Mouse (Mus musculus): ENCODE data around the gene Amigo3. TPM values are rescaled to one million over a fixed set of nuclear protein-coding genes. Genes with fewer than 3 reads are reported as not detected.
A peak's percentile ranks its signal among the peaks of the same experiment; 100 is the strongest.

Amigo3 gene
- total and polyA plus RNA-seq, 2 experiments from 2014 or later, result 1.4 to 2.5 TPM

- TF ChIP-seq CTCF (IDR thresholded peaks at IDR 0.05), result peak; percentile 42
- no peak for ATAC-seq (ENCODE audit: low FRiP score)
Measured at GRCm38 (mm10) chr9:108044751-108045492, 8.0 kb upstream of the Amigo3 start.

DNA sequence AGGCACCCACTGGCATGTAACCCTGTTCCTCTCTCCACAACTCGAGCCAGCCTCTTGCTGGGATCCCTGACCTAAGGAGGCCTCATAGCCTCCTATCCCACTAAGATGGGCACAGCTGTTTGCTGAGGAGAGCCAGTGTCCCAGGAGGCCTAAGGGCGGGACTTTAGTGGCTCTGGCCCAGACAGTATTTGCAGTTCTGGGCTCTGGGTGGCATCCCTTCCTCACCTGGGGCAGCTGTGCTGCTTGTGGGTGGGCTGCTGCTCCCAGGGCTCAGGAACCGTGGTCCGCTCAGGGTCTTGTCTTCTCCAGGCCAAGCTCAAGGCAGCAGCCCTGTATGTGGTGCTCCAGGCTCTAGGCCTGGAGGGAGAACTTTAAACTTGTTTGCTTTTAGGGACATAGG, 6.4 kb upstream of the Amigo3 start:
- H3K4me1 ChIP-seq (ENCODE audit: insufficient read depth, low read length), result peaks cover 7% of the 10 kb centered on the region; the same call in 1 of the 2 replicates
- no peak overlapping the region for H3K27ac ChIP-seq (ENCODE audit: low read depth, low read length)
- TF ChIP-seq CTCF (IDR thresholded peaks at IDR 0.05), result no peak
- WGBS, result 94% methylated on average over 4 of the region's 4 CpGs
- no peak overlapping the region for H3K9ac ChIP-seq (replicated peaks; ENCODE audit: low read length, poor library complexity, severe bottlenecking)
- H3K4me2 ChIP-seq (ENCODE audit: low read depth, low read length, poor library complexity, severe bottlenecking), result no peak overlapping the region
- ATAC-seq (ENCODE audit: low FRiP score) (no peak), DNase-seq (ENCODE audit: low spot score) (no peak)
- no peaks in the 10 kb centered on the region for H3K27me3 ChIP-seq (ENCODE audit: insufficient read depth, low read length)
- H3K9me3 ChIP-seq (ENCODE audit: low read length), result no peaks in the 10 kb centered on the region
- H3K4me3 ChIP-seq (ENCODE audit: low read depth, low read length), result no peak overlapping the region
- H3K36me3 ChIP-seq (ENCODE audit: insufficient read depth, low read length), result peaks cover 50% of the 10 kb centered on the region

More at GRCm38 (mm10) chr9:108044751-108045492, 8.0 kb upstream of the Amigo3 start:
- Histone ChIP-seq H3K9ac (replicated peaks; ENCODE audit: low read length, poor library complexity, severe bottlenecking) (no peak overlapping the region), H3K9me3 (ENCODE audit: low read length) (no peaks in the 10 kb centered on the region), H3K36me3 (ENCODE audit: insufficient read depth, low read length) (peaks cover 52% of the 10 kb centered on the region), H3K4me2 (ENCODE audit: low read depth, low read length, poor library complexity, severe bottlenecking) (no peak overlapping the region), H3K27me3 (ENCODE audit: insufficient read depth, low read length) (no peaks in the 10 kb centered on the region), H3K4me3 (ENCODE audit: low read depth, low read length) (no peak overlapping the region), H3K4me1 (ENCODE audit: insufficient read depth, low read length) (peaks cover 3% of the 10 kb centered on the region; the same call in 1 of the 2 replicates), H3K27ac (ENCODE audit: low read depth, low read length) (no peak overlapping the region)
- DNase-seq (ENCODE audit: low spot score), result no peak
- 97% methylated on average over 8 of the region's 8 CpGs for WGBS

DNA sequence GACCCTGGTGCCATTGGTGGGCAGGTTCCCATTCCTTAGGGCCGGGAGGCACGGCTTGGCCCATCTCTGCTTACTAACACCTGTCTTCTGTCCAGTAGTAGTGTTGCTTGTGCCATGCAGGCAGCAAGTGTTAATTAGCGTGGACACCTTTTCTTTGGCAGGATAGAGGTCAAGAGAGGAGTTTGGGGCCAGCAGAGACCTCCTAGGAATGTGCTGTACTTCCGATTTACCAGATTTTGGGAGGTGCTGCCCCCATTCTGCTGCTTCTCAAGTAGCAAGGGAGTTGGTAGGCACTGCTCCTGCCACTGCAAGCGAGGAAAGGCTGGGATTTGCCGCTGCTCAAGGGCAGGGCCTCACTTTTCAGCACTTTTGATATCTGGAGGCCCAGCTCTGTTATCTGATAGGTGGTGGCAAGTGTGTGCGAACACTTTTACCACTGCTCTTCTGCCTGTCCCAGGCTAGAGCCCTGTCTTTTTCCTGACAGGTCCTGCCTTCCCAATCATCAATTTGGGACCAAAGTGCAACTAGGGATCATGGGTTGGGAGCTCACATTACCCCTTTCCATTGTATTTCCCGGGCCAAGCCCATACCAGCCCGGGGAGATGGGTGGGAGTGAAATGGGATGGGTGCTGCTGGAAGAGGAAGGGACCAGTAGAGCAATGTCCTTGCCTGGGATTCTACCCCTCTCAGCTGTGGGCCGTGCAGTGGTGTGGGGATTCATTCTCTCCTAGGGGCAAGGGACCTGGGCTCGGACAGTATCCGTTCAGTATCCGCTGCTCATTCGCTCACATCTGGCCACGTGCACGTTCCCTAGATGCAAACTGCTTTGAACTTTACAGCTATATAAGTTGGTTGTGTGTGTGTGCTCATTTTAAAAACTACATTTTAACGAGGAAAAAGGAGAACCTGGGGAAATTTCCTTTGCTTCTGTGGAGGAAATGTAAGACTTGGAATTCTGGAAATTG, 5.1 kb upstream of the Amigo3 start:
- no peaks in the 10 kb centered on the region for H3K9me3 ChIP-seq (ENCODE audit: low read length)
- H3K27ac ChIP-seq (ENCODE audit: low read depth, low read length), result no peak overlapping the region
- no peaks in the 10 kb centered on the region for H3K27me3 ChIP-seq (ENCODE audit: insufficient read depth, low read length)
- ATAC-seq (ENCODE audit: low FRiP score) (no peak), DNase-seq (ENCODE audit: low spot score) (no peak)
- WGBS, result 48% methylated on average over 17 of the region's 17 CpGs
- H3K4me1 ChIP-seq (ENCODE audit: insufficient read depth, low read length), result peaks cover 7% of the 10 kb centered on the region; the same call in 1 of the 2 replicates
- H3K4me3 ChIP-seq (ENCODE audit: low read depth, low read length), result peak overlapping the region; percentile 70; the same call in 1 of the 2 replicates
- H3K36me3 ChIP-seq (ENCODE audit: insufficient read depth, low read length), result peaks cover 42% of the 10 kb centered on the region
- no peak for TF ChIP-seq CTCF (IDR thresholded peaks at IDR 0.05)
- peak overlapping the region; percentile 95 for H3K4me2 ChIP-seq (ENCODE audit: low read depth, low read length, poor library complexity, severe bottlenecking)
- H3K9ac ChIP-seq (replicated peaks; ENCODE audit: low read length, poor library complexity, severe bottlenecking), result peak overlapping the region; percentile 74; the same call in 1 of the 2 replicates

- WGBS, result 1% methylated on average over 19 of the region's 19 CpGs
Measured at GRCm38 (mm10) chr9:108048566-108048955, 4.4 kb upstream of the Amigo3 start.

DNA sequence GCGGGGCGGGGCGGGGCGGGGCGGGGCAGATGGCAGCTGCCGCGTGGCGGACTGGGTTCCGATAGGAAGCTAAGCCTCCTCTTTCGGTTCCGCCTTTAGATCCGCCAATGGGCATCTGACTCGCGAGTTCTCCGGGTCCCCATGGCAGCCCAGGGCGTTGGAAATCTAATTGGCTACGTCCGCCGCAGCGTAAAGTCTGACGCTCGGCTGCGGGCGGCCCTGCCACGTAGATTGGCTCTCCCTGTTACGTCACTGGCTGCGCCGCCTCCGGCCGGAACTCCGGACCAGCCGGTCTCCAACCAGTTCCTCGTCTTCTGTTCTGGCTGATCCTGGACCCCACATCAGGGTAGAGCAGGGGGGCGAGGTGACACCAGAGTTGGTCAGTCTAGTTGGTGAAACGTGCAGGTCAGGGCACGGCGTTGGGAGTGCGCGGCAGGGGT, 3.9 kb upstream of the Amigo3 start, which contains the start of gene Gmppb:
TSS of gene Gmppb (plus strand) at position 227 of the 440 bp plus-strand sequence.
- peak within 1 kb of the TSS; percentile 74 for H3K9ac ChIP-seq (replicated peaks; ENCODE audit: low read length, poor library complexity, severe bottlenecking)
- H3K4me2 ChIP-seq (ENCODE audit: low read depth, low read length, poor library complexity, severe bottlenecking), result peak within 1 kb of the TSS; percentile 95
- DNase-seq (ENCODE audit: low spot score), result peak; percentile 98
- H3K36me3 ChIP-seq (ENCODE audit: insufficient read depth, low read length), result peaks cover 40% of the 10 kb centered on the region
- no peaks in the 10 kb centered on the region for H3K27me3 ChIP-seq (ENCODE audit: insufficient read depth, low read length)
- H3K9me3 ChIP-seq (ENCODE audit: low read length), result no peaks in the 10 kb centered on the region
- TF ChIP-seq CTCF (IDR thresholded peaks at IDR 0.05), result no peak
- under 1% methylated on average over 39 of the region's 39 CpGs for WGBS
- peaks cover 7% of the 10 kb centered on the region; the same call in 1 of the 2 replicates for H3K4me1 ChIP-seq (ENCODE audit: insufficient read depth, low read length)
- H3K27ac ChIP-seq (ENCODE audit: low read depth, low read length), result peak within 1 kb of the TSS; percentile 71
- H3K4me3 ChIP-seq (ENCODE audit: low read depth, low read length), result peak within 1 kb of the TSS; percentile 70
- ATAC-seq (ENCODE audit: low FRiP score), result peak; percentile 90

More at GRCm38 (mm10) chr9:108048566-108048955, 4.4 kb upstream of the Amigo3 start:
- H3K4me3 ChIP-seq (ENCODE audit: low read depth, low read length), result peak overlapping the region; percentile 70
- no peak overlapping the region for H3K27ac ChIP-seq (ENCODE audit: low read depth, low read length)
- peak overlapping the region; percentile 74 for H3K9ac ChIP-seq (replicated peaks; ENCODE audit: low read length, poor library complexity, severe bottlenecking)
- peaks cover 7% of the 10 kb centered on the region; the same call in 1 of the 2 replicates for H3K4me1 ChIP-seq (ENCODE audit: insufficient read depth, low read length)
- H3K9me3 ChIP-seq (ENCODE audit: low read length), result no peaks in the 10 kb centered on the region
- H3K27me3 ChIP-seq (ENCODE audit: insufficient read depth, low read length), result no peaks in the 10 kb centered on the region
- DNase-seq (ENCODE audit: low spot score) (no peak), ATAC-seq (ENCODE audit: low FRiP score) (peak; percentile 44; the same call in 1 of the 2 replicates)
- H3K36me3 ChIP-seq (ENCODE audit: insufficient read depth, low read length), result peaks cover 37% of the 10 kb centered on the region
- H3K4me2 ChIP-seq (ENCODE audit: low read depth, low read length, poor library complexity, severe bottlenecking), result peak overlapping the region; percentile 95
- TF ChIP-seq CTCF (IDR thresholded peaks at IDR 0.05), result no peak

All from midbrain, postnatal 0 days (tissue).